8 mouse cellular contexts compared by ENCODE assay signal in genomic region chr5:33982731-33983259, GRCm38 (mm10). TPM values are rescaled to one million over a fixed set of nuclear protein-coding genes. Genes with fewer than 3 reads are reported as not detected.
A peak's percentile ranks its signal among the peaks of the same experiment; 100 is the strongest.
DNase-seq lines count a peak whose midpoint lies in the region; ATAC-seq and TF ChIP-seq lines count a peak whose summit lies in the region.

No protein-coding gene starts in this region.

- no peak for TF ChIP-seq CTCF in Patski (IDR thresholded peaks at IDR 0.05)

- H3K4me1 ChIP-seq in heart, embryonic 14.5 days (ENCODE audit: control insufficient read depth in 2 of 2, insufficient read depth in 2 of 2, low read length in 2 of 2), result peaks cover 5 to 8% of the 10 kb centered on the region in 2 experiments; a peak in 2 of 4 replicates
- peaks cover 10% of the 10 kb centered on the region; the same call in 1 of the 2 replicates for H3K4me1 ChIP-seq in forebrain, embryonic 11.5 days (replicated peaks; ENCODE audit: control insufficient read depth, insufficient read depth, low read length)
- peaks cover 6% of the 10 kb centered on the region for H3K4me1 ChIP-seq in liver, embryonic 15.5 days (replicated peaks)

- H3K27me3 ChIP-seq in heart, embryonic 14.5 days (ENCODE audit: control insufficient read depth, insufficient read depth, low read length), result 0 out of 2 replicates have a peak, but pooled peaks cover 6% of the 10 kb centered on the region
- no peaks in the 10 kb centered on the region for H3K27me3 ChIP-seq in Patski
- no peaks in the 10 kb centered on the region for H3K27me3 ChIP-seq in forebrain, embryonic 11.5 days (ENCODE audit: control insufficient read depth, insufficient read depth, low read length)
- H3K27me3 ChIP-seq in liver, embryonic 15.5 days, result peaks cover 54% of the 10 kb centered on the region

- no peak for DNase-seq in heart, adult 18-20 months
- peak; percentile 44 for DNase-seq in Patski (ENCODE audit: low read depth, low spot score)
- no peak for DNase-seq in forebrain, embryonic 11.5 days (ENCODE audit: low spot score)
- no peak for DNase-seq in B cell, adult 2 months
- DNase-seq in layer of hippocampus, adult 11-12 months (ENCODE audit: low spot score), result no peak
- DNase-seq in urinary bladder, adult 2 months (ENCODE audit: low spot score), result no peak

- 0 out of 2 replicates have a peak, but pooled peaks cover 3% of the 10 kb centered on the region for H3K36me3 ChIP-seq in heart, embryonic 14.5 days (ENCODE audit: control insufficient read depth, insufficient read depth, low read length)
- H3K36me3 ChIP-seq in forebrain, embryonic 11.5 days (ENCODE audit: control insufficient read depth, insufficient read depth, low read length), result no peaks in the 10 kb centered on the region
- no peaks in the 10 kb centered on the region for H3K36me3 ChIP-seq in liver, embryonic 15.5 days (replicated peaks)

- H3K4me3 ChIP-seq in heart, embryonic 14.5 days (ENCODE audit: control insufficient read depth in 1 of 2, insufficient read depth in 1 of 2, low read depth in 1 of 2, low read length in 2 of 2), result peak overlapping the region; percentile 70 to 73
- H3K4me3 ChIP-seq in forebrain, embryonic 11.5 days (ENCODE audit: low read depth, low read length), result peak overlapping the region; percentile 75
- H3K4me3 ChIP-seq in liver, embryonic 15.5 days (replicated peaks), result peak overlapping the region; percentile 57

- peak overlapping the region; percentile 11 to 35; a peak in 2 of 4 replicates for H3K27ac ChIP-seq in heart, embryonic 14.5 days (replicated peaks in 1 of 2; ENCODE audit: control insufficient read depth in 1 of 2, insufficient read depth in 1 of 2, low read depth in 2 of 2, low read length in 2 of 2)
- H3K27ac ChIP-seq in forebrain, embryonic 11.5 days (ENCODE audit: low read depth, low read length), result peak overlapping the region; percentile 58
- no peak overlapping the region for H3K27ac ChIP-seq in liver, embryonic 15.5 days (replicated peaks)

- H3K4me2 ChIP-seq in heart, embryonic 14.5 days (ENCODE audit: low read length), result peak overlapping the region; percentile 77
- peak overlapping the region; percentile 87 for H3K4me2 ChIP-seq in forebrain, embryonic 11.5 days (ENCODE audit: low read depth, low read length, severe bottlenecking)
- peak overlapping the region; percentile 71 for H3K4me2 ChIP-seq in liver, embryonic 15.5 days

- in situ Hi-C loops in Patski (cut with MboI; ENCODE audit: low pct_unique_long_range_greater_than_20kb), result no loop called here

- peak overlapping the region; percentile 72 for H3K9ac ChIP-seq in heart, embryonic 14.5 days (ENCODE audit: low read length)
- peak overlapping the region; percentile 93 for H3K9ac ChIP-seq in forebrain, embryonic 11.5 days (ENCODE audit: low read length)
- H3K9ac ChIP-seq in liver, embryonic 15.5 days, result 0 out of 2 replicates have a peak overlapping the region, but pooled peaks have one; percentile 18

- no peaks in the 10 kb centered on the region for H3K9me3 ChIP-seq in heart, embryonic 14.5 days (ENCODE audit: control insufficient read depth, low read length)
- H3K9me3 ChIP-seq in forebrain, embryonic 11.5 days (ENCODE audit: control insufficient read depth, low read length), result no peaks in the 10 kb centered on the region
- no peaks in the 10 kb centered on the region for H3K9me3 ChIP-seq in liver, embryonic 15.5 days (replicated peaks)

- POLR2A ChIA-PET in Patski (lab: Charles Lee), result no interaction called here

- CTCF ChIA-PET in Patski (lab: Charles Lee), result no interaction called here

- WGBS in heart, embryonic 14.5 days, result 3% methylated on average over 26 of the region's 26 CpGs
- WGBS in forebrain, embryonic 11.5 days, result 5% methylated on average over 26 of the region's 26 CpGs
- 7% methylated on average over 26 of the region's 26 CpGs for WGBS in liver, embryonic 15.5 days (ENCODE audit: insufficient replicate concordance)

- no peak for ATAC-seq in heart, embryonic 14.5 days (ENCODE audit: insufficient number of reproducible peaks, insufficient read depth, low FRiP score, low read depth)
- ATAC-seq in Patski, result peak; percentile 19
- peak; percentile 51 for ATAC-seq in forebrain, embryonic 11.5 days (replicated peaks; ENCODE audit: low FRiP score)
- ATAC-seq in liver, embryonic 15.5 days (ENCODE audit: insufficient read depth), result no peak

RNA-seq across cellular contexts. Expression of gene Gm1673, which starts 0.4 kb away (rescaled TPM):
- polyA plus RNA-seq in heart, embryonic 14.5 days (2014; fragmentation: Nextera tagmentation; extraction: Ambion mirVana), result 49.5 and 66.7 TPM in 2 replicates
- 1 to 10 TPM; 3.3 to 4.0 TPM for total RNA-seq in heart, adult 18-20 months (2021)
- 68.6 TPM for polyA plus RNA-seq in Patski (2021)
- 228 and 239 TPM in 2 replicates for polyA plus RNA-seq in forebrain, embryonic 11.5 days (2014; fragmentation: Nextera tagmentation; extraction: Ambion mirVana)
- polyA plus RNA-seq in liver, embryonic 15.5 days (2015; fragmentation: Nextera tagmentation; extraction: Ambion mirVana), result 3.4 and 4.5 TPM in 2 replicates
- polyA plus RNA-seq in urinary bladder, adult 2 months (2012; rRNA removed), result 8.4 and 8.5 TPM in 2 replicates

RNA-seq across cellular contexts. Expression of gene Nat8l, which starts 13.0 kb away (rescaled TPM):
- polyA plus RNA-seq in heart, embryonic 14.5 days (2014; fragmentation: Nextera tagmentation; extraction: Ambion mirVana), result 0.57 and 0.66 TPM in 2 replicates
- 1 to 10 TPM; 1.5 to 3.7 TPM for total RNA-seq in heart, adult 18-20 months (2021)
- 1.0 TPM for polyA plus RNA-seq in Patski (2021)
- polyA plus RNA-seq in forebrain, embryonic 11.5 days (2014; fragmentation: Nextera tagmentation; extraction: Ambion mirVana), result 1.9 and 2.0 TPM in 2 replicates
- 0.09 and 0.20 TPM in 2 replicates for polyA plus RNA-seq in liver, embryonic 15.5 days (2015; fragmentation: Nextera tagmentation; extraction: Ambion mirVana)
- polyA plus RNA-seq in urinary bladder, adult 2 months (2012; rRNA removed), result 1.2 and 1.5 TPM in 2 replicates

RNA-seq across cellular contexts. Expression of gene Nelfa, which starts 46.6 kb away (rescaled TPM):
- 24.4 and 25.8 TPM in 2 replicates for polyA plus RNA-seq in heart, embryonic 14.5 days (2014; fragmentation: Nextera tagmentation; extraction: Ambion mirVana)
- total RNA-seq in heart, adult 18-20 months (2021), result 1 to 10 TPM; 9.0 to 9.1 TPM
- 30.6 TPM for polyA plus RNA-seq in Patski (2021)
- 86.3 and 88.3 TPM in 2 replicates for polyA plus RNA-seq in forebrain, embryonic 11.5 days (2014; fragmentation: Nextera tagmentation; extraction: Ambion mirVana)
- polyA plus RNA-seq in liver, embryonic 15.5 days (2015; fragmentation: Nextera tagmentation; extraction: Ambion mirVana), result 24.7 and 26.1 TPM in 2 replicates
- 22.1 and 24.4 TPM in 2 replicates for polyA plus RNA-seq in urinary bladder, adult 2 months (2012; rRNA removed)

Comparison
In these comparisons a context has a peak if more than half of its experiments do, and no peak if none do; other contexts are left out.
1. ATAC-seq: peak in Patski (single experiment) and forebrain, embryonic 11.5 days (single experiment); none in heart, embryonic 14.5 days (single experiment) and liver, embryonic 15.5 days (single experiment).
2. H3K9ac ChIP-seq: peak in every context shown above with its lines; median percentile 93 in forebrain, embryonic 11.5 days; 72 in heart, embryonic 14.5 days; 18 in liver, embryonic 15.5 days.
3. Peak in every context shown above with its lines, with median percentiles within 50 percentile points of each other: H3K4me2 ChIP-seq and H3K4me3 ChIP-seq.